Mouse (Mus musculus): Measurements from ENCODE around the gene U2af2. TPM values are rescaled to one million over a fixed set of nuclear protein-coding genes. Genes with fewer than 3 reads are reported as not detected.
A peak's percentile ranks its signal among the peaks of the same experiment; 100 is the strongest.

Gene U2af2
- polyA plus RNA-seq, 1 experiment from 2014 or later, result 49.2 TPM

GRCm38 (mm10) chr7:5052931-5053343 lies 9.0 kb upstream of the U2af2 start:
- H3K9me3 ChIP-seq (ENCODE audit: control insufficient read depth, low read length), result no peaks in the 10 kb centered on the region
- no peak for TF ChIP-seq CTCF (IDR thresholded peaks at IDR 0.05; ENCODE audit: low read depth)
- no peak for TF ChIP-seq EP300 (optimal IDR thresholded peaks at IDR 0.05)
- peaks cover 7% of the 10 kb centered on the region; the same call in 1 of the 2 replicates for H3K27me3 ChIP-seq (ENCODE audit: control insufficient read depth, insufficient read depth, low read length)
- H3K36me3 ChIP-seq (ENCODE audit: control insufficient read depth, insufficient read depth, low read length), result no peaks in the 10 kb centered on the region
- peaks cover 6% of the 10 kb centered on the region for H3K4me1 ChIP-seq (replicated peaks; ENCODE audit: control insufficient read depth, insufficient read depth)
- H3K9ac ChIP-seq (ENCODE audit: low read length), result peak overlapping the region; percentile 47
- H3K4me3 ChIP-seq (ENCODE audit: low read depth, low read length), result peak overlapping the region; percentile 74
- ATAC-seq (ENCODE audit: low FRiP score, low TSS enrichment) (0 out of 2 replicates have a peak, but pooled peaks have one; percentile 40), DNase-seq (ENCODE audit: low spot score) (peak; percentile 41)
- 11% methylated on average over 44 of the region's 45 CpGs for WGBS
- peak overlapping the region; percentile 89 for H3K4me2 ChIP-seq (replicated peaks; ENCODE audit: low read depth)
- no peak overlapping the region for H3K27ac ChIP-seq (replicated peaks)

DNA sequence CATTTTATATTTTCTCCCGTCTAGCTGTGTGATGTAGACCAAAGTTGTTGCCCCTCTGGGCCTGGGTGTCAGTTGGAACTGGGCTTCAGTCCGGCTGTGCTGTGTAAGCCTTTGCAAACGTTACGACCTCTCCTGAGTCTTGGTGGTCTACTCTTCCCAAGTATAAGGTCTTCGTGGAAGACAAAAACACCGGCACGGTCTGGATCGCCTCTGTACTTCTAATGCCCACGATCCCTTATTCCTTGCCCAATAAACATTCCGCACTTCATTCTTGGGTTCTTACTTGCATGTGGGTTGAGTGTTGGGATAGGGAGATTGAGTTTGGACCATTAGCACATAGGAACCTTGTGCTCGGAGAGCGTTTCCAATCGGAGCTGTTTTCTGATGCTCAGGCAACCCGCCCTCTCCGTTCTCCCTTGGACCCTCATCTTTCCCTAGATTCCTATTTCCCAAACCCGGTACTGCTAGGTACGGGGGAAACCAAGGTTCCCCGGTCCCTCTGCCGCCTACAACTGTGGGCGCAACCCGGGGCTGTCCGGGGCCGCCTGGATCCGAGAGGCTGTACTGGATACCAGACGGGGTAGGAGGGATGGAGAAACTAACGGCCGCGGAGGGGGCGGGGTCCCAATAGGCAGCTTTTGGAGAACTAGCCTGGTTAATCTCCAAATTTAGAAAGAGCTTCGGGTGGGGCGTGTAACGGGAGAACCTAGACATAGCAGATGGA lies 8.3 kb upstream of the U2af2 start:
- Histone ChIP-seq H3K27ac (replicated peaks) (no peak overlapping the region), H3K36me3 (ENCODE audit: control insufficient read depth, insufficient read depth, low read length) (no peaks in the 10 kb centered on the region), H3K9me3 (ENCODE audit: control insufficient read depth, low read length) (no peaks in the 10 kb centered on the region), H3K4me3 (ENCODE audit: low read depth, low read length) (peak overlapping the region; percentile 74), H3K4me1 (replicated peaks; ENCODE audit: control insufficient read depth, insufficient read depth) (peaks cover 6% of the 10 kb centered on the region), H3K27me3 (ENCODE audit: control insufficient read depth, insufficient read depth, low read length) (peaks cover 7% of the 10 kb centered on the region; the same call in 1 of the 2 replicates), H3K9ac (ENCODE audit: low read length) (peak overlapping the region; percentile 55; the same call in 1 of the 2 replicates), H3K4me2 (replicated peaks; ENCODE audit: low read depth) (peak overlapping the region; percentile 89)
- TF ChIP-seq CTCF (IDR thresholded peaks at IDR 0.05; ENCODE audit: low read depth), result no peak
- TF ChIP-seq EP300 (optimal IDR thresholded peaks at IDR 0.05), result no peak
- DNase-seq (ENCODE audit: low spot score) (no peak), ATAC-seq (ENCODE audit: low FRiP score, low TSS enrichment) (no peak)
- WGBS, result 13% methylated on average over 32 of the region's 32 CpGs

- Histone ChIP-seq H3K27ac (replicated peaks) (no peak overlapping the region), H3K9ac (ENCODE audit: low read length) (peak overlapping the region; percentile 63), H3K4me1 (replicated peaks; ENCODE audit: control insufficient read depth, insufficient read depth) (peaks cover 10% of the 10 kb centered on the region), H3K36me3 (ENCODE audit: control insufficient read depth, insufficient read depth, low read length) (no peaks in the 10 kb centered on the region), H3K9me3 (ENCODE audit: control insufficient read depth, low read length) (no peaks in the 10 kb centered on the region), H3K4me3 (ENCODE audit: low read depth, low read length) (peak overlapping the region; percentile 51), H3K4me2 (replicated peaks; ENCODE audit: low read depth) (peak overlapping the region; percentile 69), H3K27me3 (ENCODE audit: control insufficient read depth, insufficient read depth, low read length) (peaks cover 7% of the 10 kb centered on the region; the same call in 1 of the 2 replicates)
- no peak for DNase-seq (ENCODE audit: low spot score)
- ATAC-seq (ENCODE audit: low FRiP score, low TSS enrichment), result no peak
- TF ChIP-seq EP300 (optimal IDR thresholded peaks at IDR 0.05) (no peak), CTCF (IDR thresholded peaks at IDR 0.05; ENCODE audit: low read depth) (no peak)
- WGBS, result 2% methylated on average over 51 of the region's 55 CpGs
Measured at GRCm38 (mm10) chr7:5056651-5057263, 5.2 kb upstream of the U2af2 start.

DNA sequence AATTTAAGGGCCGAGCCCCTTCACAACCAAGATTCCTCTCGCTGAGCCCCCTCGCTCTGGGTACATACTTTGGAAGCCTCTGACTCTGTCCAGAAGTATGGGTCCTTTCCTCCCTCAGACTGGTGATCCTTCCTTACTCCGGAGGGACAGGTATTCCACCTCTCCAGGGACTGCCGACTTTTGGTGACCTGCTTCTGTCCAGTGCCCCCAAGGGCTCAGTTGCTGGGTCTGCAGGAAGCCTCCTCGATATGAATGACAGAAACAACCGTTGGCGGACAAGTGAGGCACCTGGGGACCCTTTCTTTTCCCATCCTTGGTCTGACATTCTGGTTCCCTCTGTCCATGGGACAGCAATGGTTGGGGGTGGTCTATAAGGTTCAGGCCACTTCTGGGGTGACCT lies 4.6 kb upstream of the U2af2 start:
- TF ChIP-seq CTCF (IDR thresholded peaks at IDR 0.05; ENCODE audit: low read depth), result no peak
- no peak for TF ChIP-seq EP300 (optimal IDR thresholded peaks at IDR 0.05)
- Histone ChIP-seq H3K4me3 (ENCODE audit: low read depth, low read length) (peak overlapping the region; percentile 51), H3K9ac (ENCODE audit: low read length) (peak overlapping the region; percentile 63), H3K4me1 (replicated peaks; ENCODE audit: control insufficient read depth, insufficient read depth) (peaks cover 10% of the 10 kb centered on the region), H3K36me3 (ENCODE audit: control insufficient read depth, insufficient read depth, low read length) (no peaks in the 10 kb centered on the region), H3K4me2 (replicated peaks; ENCODE audit: low read depth) (peak overlapping the region; percentile 69), H3K27ac (replicated peaks) (no peak overlapping the region), H3K9me3 (ENCODE audit: control insufficient read depth, low read length) (no peaks in the 10 kb centered on the region), H3K27me3 (ENCODE audit: control insufficient read depth, insufficient read depth, low read length) (peaks cover 7% of the 10 kb centered on the region; the same call in 1 of the 2 replicates)
- no peak for DNase-seq (ENCODE audit: low spot score)
- no peak for ATAC-seq (ENCODE audit: low FRiP score, low TSS enrichment)
- WGBS, result 33% methylated on average over 8 of the region's 8 CpGs

DNA sequence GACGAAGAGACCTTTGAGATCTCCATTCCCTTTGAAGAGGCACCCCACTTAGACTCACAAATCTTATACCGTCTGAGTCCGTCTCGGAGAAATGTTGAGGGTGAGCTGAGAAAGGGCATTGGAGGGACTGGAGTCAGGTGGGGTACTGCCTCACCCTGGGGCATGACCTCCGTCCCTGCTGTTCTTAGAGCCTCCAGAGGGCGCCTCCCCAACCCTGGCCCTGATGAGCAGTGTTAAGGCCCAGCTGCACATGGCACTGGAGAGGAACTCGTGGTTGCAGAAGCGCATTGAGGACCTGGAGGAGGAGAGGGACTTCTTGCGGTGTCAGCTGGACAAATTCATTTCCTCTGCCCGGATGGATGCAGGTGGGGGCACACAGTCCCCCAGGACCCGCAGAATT lies 4.1 kb upstream of the U2af2 start:
- no peak for ATAC-seq (ENCODE audit: low FRiP score, low TSS enrichment)
- H3K4me2 ChIP-seq (replicated peaks; ENCODE audit: low read depth), result no peak overlapping the region
- 46% methylated on average over 11 of the region's 11 CpGs for WGBS

DNA sequence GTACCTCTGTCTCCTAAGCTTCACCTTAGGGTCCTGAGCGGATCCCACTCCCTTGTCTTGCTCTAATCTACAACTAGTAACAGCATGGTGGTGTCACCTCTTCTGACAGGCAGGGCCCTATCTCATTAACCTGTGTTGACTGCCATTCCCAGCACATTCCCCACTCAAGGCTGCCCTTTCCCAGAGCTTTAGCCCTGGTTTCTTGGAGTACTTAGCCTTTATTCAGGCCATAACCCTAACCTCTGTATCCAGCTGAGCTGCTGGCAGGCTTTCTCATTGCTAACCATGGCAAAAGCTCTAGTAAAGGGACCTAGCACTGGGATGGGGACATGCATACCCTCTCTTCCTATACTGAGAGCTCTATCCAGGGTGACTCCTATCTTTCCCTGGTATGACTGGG lies 3.3 kb upstream of the U2af2 start:
- Histone ChIP-seq H3K4me1 (replicated peaks; ENCODE audit: control insufficient read depth, insufficient read depth) (0 out of 2 replicates have a peak, but pooled peaks cover 4% of the 10 kb centered on the region), H3K27ac (replicated peaks) (no peak overlapping the region), H3K27me3 (ENCODE audit: control insufficient read depth, insufficient read depth, low read length) (peaks cover 7% of the 10 kb centered on the region; the same call in 1 of the 2 replicates), H3K4me2 (replicated peaks; ENCODE audit: low read depth) (no peak overlapping the region), H3K9me3 (ENCODE audit: control insufficient read depth, low read length) (no peaks in the 10 kb centered on the region), H3K9ac (ENCODE audit: low read length) (no peak overlapping the region), H3K4me3 (ENCODE audit: low read depth, low read length) (no peak overlapping the region), H3K36me3 (ENCODE audit: control insufficient read depth, insufficient read depth, low read length) (no peaks in the 10 kb centered on the region)
- DNase-seq (ENCODE audit: low spot score), result no peak
- TF ChIP-seq CTCF (IDR thresholded peaks at IDR 0.05; ENCODE audit: low read depth), result no peak
- TF ChIP-seq EP300 (optimal IDR thresholded peaks at IDR 0.05), result no peak
- WGBS, result 100% methylated on average over 1 of the region's 1 CpGs
- no peak for ATAC-seq (ENCODE audit: low FRiP score, low TSS enrichment)

More for the DNA sequence above, 4.1 kb upstream of the U2af2 start:
- no peaks in the 10 kb centered on the region for H3K36me3 ChIP-seq (ENCODE audit: control insufficient read depth, insufficient read depth, low read length)
- no peak overlapping the region for H3K4me3 ChIP-seq (ENCODE audit: low read depth, low read length)
- H3K9me3 ChIP-seq (ENCODE audit: control insufficient read depth, low read length), result no peaks in the 10 kb centered on the region
- no peak overlapping the region for H3K9ac ChIP-seq (ENCODE audit: low read length)
- no peak overlapping the region for H3K27ac ChIP-seq (replicated peaks)
- peaks cover 8% of the 10 kb centered on the region for H3K4me1 ChIP-seq (replicated peaks; ENCODE audit: control insufficient read depth, insufficient read depth)
- peaks cover 7% of the 10 kb centered on the region; the same call in 1 of the 2 replicates for H3K27me3 ChIP-seq (ENCODE audit: control insufficient read depth, insufficient read depth, low read length)
- TF ChIP-seq EP300 (optimal IDR thresholded peaks at IDR 0.05) (no peak), CTCF (IDR thresholded peaks at IDR 0.05; ENCODE audit: low read depth) (peak; percentile 45)
- DNase-seq (ENCODE audit: low spot score), result no peak
